Mouse (Mus musculus) intestine, embryonic 16.5 days (tissue): ENCODE measurements around the gene Pla2g16. TPM values are rescaled to one million over a fixed set of nuclear protein-coding genes. Genes with fewer than 3 reads are reported as not detected.

Experiments
- ATAC-seq: fragments of 200-750 bp; cut with Nextera tagmentation; 2 replicates; pipeline ENCODE4 v1.8.0; 2017; ENCODE audit warnings: moderate TSS enrichment, moderate library complexity
- H3K27ac ChIP-seq: fragments of 300-500 bp; sonication (generic); 2 replicates; pipeline ENCODE4 v1.5.1; 2014; ENCODE audit warnings: mild to moderate bottlenecking, low read length
- H3K27me3 ChIP-seq: fragments of 300-500 bp; sonication (generic); replicated peaks from 2 replicates; pipeline ENCODE4 v1.6.1; 2014; ENCODE audit warnings: low read length, control low read depth, mixed read lengths; ENCODE audit not compliant: control insufficient read depth, insufficient read depth
- H3K36me3 ChIP-seq: fragments of 300-500 bp; sonication (generic); 2 replicates; pipeline ENCODE4 v1.6.1; 2014; ENCODE audit warnings: low read length, control low read depth; ENCODE audit not compliant: control insufficient read depth, insufficient read depth
- H3K4me1 ChIP-seq: fragments of 300-500 bp; sonication (generic); 2 replicates; pipeline ENCODE4 v1.6.1; 2014; ENCODE audit warnings: low read length, control low read depth, mixed read lengths; ENCODE audit not compliant: control insufficient read depth, insufficient read depth
- H3K4me2 ChIP-seq: fragments of 300-500 bp; sonication (generic); 2 replicates; pipeline ENCODE4 v1.6.1; 2014; ENCODE audit warnings: low read depth, low read length, control low read depth
- H3K4me3 ChIP-seq: fragments of 300-500 bp; sonication (generic); 2 replicates; pipeline ENCODE4 v1.5.1; 2014; ENCODE audit warnings: mild to moderate bottlenecking, low read length
- H3K9ac ChIP-seq: fragments of 300-500 bp; sonication (generic); 2 replicates; pipeline ENCODE4 v1.6.1; 2014; ENCODE audit warnings: low read depth, low read length
- H3K9me3 ChIP-seq: fragments of 300-500 bp; sonication (generic); 2 replicates; pipeline ENCODE4 v1.6.1; 2016; ENCODE audit warnings: low read length, control low read depth; ENCODE audit not compliant: control insufficient read depth
- WGBS: fragments of 180-500 bp; shearing (Covaris S2); extraction: QIAGEN DNeasy Blood & Tissue Kit; methylation state at CpG from one replicate; pipeline ENCODE4 v1.1.7; 2014; 5-methylcytosine and 5-hydroxymethylcytosine counted together
- polyA plus RNA-seq: library from polyadenylated mRNA; unstranded; fragments of >200 nt; fragmentation: Nextera tagmentation; extraction: Ambion mirVana; gene quantifications from 2 replicates; pipeline ENCODE4 v1.2.1, GENCODE M21; 2015

Gene Pla2g16
- polyA plus RNA-seq, 1 experiment from 2014 or later = 7.2 TPM

DNA sequence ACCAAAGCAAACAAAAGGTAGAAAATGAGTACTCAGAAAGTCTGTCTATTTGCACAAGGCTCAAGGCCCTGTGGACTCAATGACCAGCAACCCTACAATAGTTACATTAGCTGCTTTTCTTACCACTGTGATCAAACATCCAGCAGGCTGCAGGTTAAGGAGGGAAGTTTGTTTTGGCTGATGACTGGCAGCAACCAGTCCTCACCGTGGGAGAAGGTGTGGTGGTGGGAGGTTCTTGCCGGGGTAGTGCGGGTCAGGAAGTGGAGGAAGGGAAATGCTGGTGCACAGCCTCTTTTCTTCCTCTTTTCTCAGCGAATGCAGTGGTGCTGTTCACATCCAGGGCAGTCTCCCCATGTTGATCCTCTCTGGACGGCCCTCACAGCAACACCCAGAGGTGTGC lies 23.8 kb downstream of the Pla2g16 start:
- H3K36me3 ChIP-seq = no peaks in the 10 kb centered on the region
- WGBS = 38% methylated on average over 5 of the region's 5 CpGs
- H3K27ac ChIP-seq = no peak overlapping the region
- peak; percentile 56; the same call in 1 of the 2 replicates for ATAC-seq
- no peak overlapping the region for H3K9ac ChIP-seq
- H3K4me1 ChIP-seq = no peaks in the 10 kb centered on the region
- no peak overlapping the region for H3K4me3 ChIP-seq
- no peaks in the 10 kb centered on the region for H3K9me3 ChIP-seq
- H3K27me3 ChIP-seq = no peaks in the 10 kb centered on the region
- no peak overlapping the region for H3K4me2 ChIP-seq

DNA sequence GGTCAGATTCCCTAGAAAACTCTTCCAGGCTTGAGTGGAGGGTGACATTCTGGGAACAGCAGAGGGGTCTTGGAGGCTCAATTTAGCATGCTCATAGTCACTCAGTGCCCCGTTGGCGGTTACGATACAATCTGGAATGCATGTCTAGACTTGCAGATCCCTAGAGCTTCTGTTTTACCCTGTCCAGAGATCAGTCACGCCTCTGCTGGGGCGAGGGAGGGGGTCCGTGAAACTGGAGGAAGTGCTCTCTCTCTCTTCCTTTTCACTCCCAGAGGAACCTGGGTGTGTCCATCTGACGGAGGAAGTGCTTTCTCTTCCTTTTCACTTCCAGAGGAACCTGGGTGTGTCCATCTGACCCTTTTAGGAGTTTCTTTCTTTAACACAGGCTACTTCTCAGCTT lies 25.8 kb downstream of the Pla2g16 start:
- Histone ChIP-seq H3K9me3 (peaks cover 2% of the 10 kb centered on the region; the same call in 1 of the 2 replicates), H3K27ac (no peak overlapping the region), H3K9ac (no peak overlapping the region), H3K4me3 (no peak overlapping the region), H3K4me1 (no peaks in the 10 kb centered on the region), H3K4me2 (no peak overlapping the region), H3K27me3 (no peaks in the 10 kb centered on the region), H3K36me3 (no peaks in the 10 kb centered on the region; the same call in 1 of the 2 replicates)
- no peak for ATAC-seq
- 63% methylated on average over 7 of the region's 7 CpGs for WGBS

DNA sequence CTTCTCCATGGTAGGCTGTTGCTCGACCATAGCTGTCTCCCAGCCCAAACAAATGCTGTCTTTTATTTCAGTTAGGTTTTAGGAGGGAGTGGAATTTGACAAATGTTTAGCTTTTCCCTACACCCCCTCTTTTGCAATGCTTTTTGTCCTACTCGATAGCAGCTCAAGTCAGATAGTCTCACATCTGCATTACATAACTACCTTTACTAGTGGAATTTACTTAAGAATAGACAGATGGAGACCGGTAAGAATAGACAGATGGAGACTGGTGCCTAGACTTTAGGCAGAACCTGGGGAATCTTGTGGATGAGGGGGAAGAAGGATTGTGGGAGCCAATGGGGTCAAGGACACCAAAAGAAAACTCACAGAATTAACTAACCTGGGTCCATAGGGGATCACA lies 26.3 kb downstream of the Pla2g16 start:
- H3K27ac ChIP-seq = no peak overlapping the region
- H3K4me1 ChIP-seq = no peaks in the 10 kb centered on the region
- peaks cover 4% of the 10 kb centered on the region; the same call in 1 of the 2 replicates for H3K9me3 ChIP-seq
- WGBS = 77% methylated on average over 3 of the region's 3 CpGs
- H3K36me3 ChIP-seq = no peaks in the 10 kb centered on the region; the same call in 1 of the 2 replicates
- no peak overlapping the region for H3K9ac ChIP-seq
- H3K4me2 ChIP-seq = no peak overlapping the region
- H3K27me3 ChIP-seq = no peaks in the 10 kb centered on the region
- no peak for ATAC-seq
- no peak overlapping the region for H3K4me3 ChIP-seq

DNA sequence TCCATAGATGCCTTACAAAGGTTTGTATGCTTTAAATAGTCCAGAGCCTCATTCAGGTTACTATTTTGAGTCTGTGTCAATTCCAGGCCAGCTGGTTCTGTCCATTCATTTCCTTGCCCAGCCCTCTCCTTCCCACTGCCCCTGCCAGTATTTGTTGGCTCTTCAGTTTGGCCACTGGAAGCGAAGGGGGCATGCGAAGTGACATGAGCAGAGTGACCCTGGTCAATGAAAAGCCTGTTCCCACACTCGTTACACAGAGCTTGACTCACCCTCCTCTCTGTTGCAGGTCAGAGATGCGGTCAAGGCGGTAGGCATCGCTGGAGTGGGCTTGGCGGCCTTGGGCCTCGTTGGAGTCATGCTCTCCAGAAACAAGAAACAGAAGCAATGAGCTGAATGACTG lies 28.0 kb downstream of the Pla2g16 start:
- Histone ChIP-seq H3K27me3 (no peaks in the 10 kb centered on the region), H3K27ac (no peak overlapping the region), H3K4me1 (no peaks in the 10 kb centered on the region), H3K36me3 (no peaks in the 10 kb centered on the region; the same call in 1 of the 2 replicates), H3K9ac (no peak overlapping the region), H3K4me2 (no peak overlapping the region), H3K9me3 (peaks cover 4% of the 10 kb centered on the region; the same call in 1 of the 2 replicates), H3K4me3 (no peak overlapping the region)
- ATAC-seq = no peak
- 88% methylated on average over 8 of the region's 8 CpGs for WGBS

GRCm38 (mm10) chr19:7585764-7586163 lies 28.5 kb downstream of the Pla2g16 start:
- H3K9me3 ChIP-seq = peaks cover 4% of the 10 kb centered on the region; the same call in 1 of the 2 replicates
- WGBS = 90% methylated on average over 6 of the region's 6 CpGs
- H3K4me1 ChIP-seq = no peaks in the 10 kb centered on the region
- H3K9ac ChIP-seq = no peak overlapping the region
- no peak overlapping the region for H3K4me3 ChIP-seq
- no peak for ATAC-seq
- H3K36me3 ChIP-seq = no peaks in the 10 kb centered on the region; the same call in 1 of the 2 replicates
- no peaks in the 10 kb centered on the region for H3K27me3 ChIP-seq
- no peak overlapping the region for H3K27ac ChIP-seq
- no peak overlapping the region for H3K4me2 ChIP-seq

DNA sequence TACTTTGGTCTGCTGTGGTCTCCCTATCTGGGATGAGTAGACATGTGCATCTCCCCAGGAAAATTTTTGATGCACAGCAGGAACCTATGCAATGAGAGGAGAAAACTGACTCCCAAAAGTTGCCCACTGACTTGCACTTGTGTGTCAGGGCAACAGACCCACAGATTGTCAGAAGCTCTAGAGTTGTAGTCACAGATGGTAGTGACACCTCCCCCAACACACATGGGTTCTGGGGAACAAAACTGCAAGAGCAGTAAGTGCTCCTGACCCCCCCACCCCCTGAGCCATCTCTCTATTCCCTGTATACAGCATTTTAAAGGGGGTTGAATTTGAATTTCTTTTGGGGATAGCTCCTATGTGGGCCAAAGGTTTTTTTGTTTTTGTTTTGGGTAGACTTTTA lies 33.5 kb downstream of the Pla2g16 start:
- Histone ChIP-seq H3K9ac (no peak overlapping the region), H3K4me2 (no peak overlapping the region), H3K4me3 (no peak overlapping the region), H3K27me3 (no peaks in the 10 kb centered on the region), H3K27ac (no peak overlapping the region), H3K9me3 (peaks cover 4% of the 10 kb centered on the region; the same call in 1 of the 2 replicates), H3K36me3 (no peaks in the 10 kb centered on the region; the same call in 1 of the 2 replicates), H3K4me1 (no peaks in the 10 kb centered on the region)
- no peak for ATAC-seq

DNA sequence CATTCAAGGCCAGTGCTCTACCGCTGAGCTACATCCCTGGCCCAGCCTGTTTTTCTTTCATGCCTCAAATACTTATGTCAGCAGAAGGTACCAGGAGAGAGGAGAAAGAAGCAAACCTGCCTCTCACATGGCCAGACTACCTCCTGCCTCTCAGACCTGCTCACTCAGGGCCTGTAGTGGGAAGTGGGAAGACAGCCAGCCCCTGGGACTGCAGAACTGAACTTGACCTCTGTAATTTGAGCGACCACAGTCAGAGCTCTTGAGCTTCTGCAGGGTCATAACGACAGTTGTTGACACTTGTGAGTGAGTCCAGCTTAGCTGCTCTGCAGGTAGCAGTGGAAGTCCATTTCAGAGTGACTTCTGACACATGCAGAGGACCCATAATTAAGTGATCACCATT lies 34.8 kb downstream of the Pla2g16 start:
- Histone ChIP-seq H3K27me3 (no peaks in the 10 kb centered on the region), H3K4me3 (no peak overlapping the region), H3K4me1 (no peaks in the 10 kb centered on the region), H3K36me3 (no peaks in the 10 kb centered on the region), H3K9ac (no peak overlapping the region), H3K9me3 (peaks cover 4% of the 10 kb centered on the region; the same call in 1 of the 2 replicates), H3K27ac (no peak overlapping the region), H3K4me2 (no peak overlapping the region)
- 43% methylated on average over 3 of the region's 3 CpGs for WGBS
- no peak for ATAC-seq

- ATAC-seq = no peak; the same call in 1 of the 2 replicates
- H3K9ac ChIP-seq = no peak overlapping the region
- no peaks in the 10 kb centered on the region for H3K27me3 ChIP-seq
- WGBS = 16% methylated on average over 2 of the region's 2 CpGs
- no peak overlapping the region for H3K27ac ChIP-seq
- H3K36me3 ChIP-seq = no peaks in the 10 kb centered on the region
- no peaks in the 10 kb centered on the region for H3K4me1 ChIP-seq
- H3K4me2 ChIP-seq = no peak overlapping the region
- H3K4me3 ChIP-seq = no peak overlapping the region
- H3K9me3 ChIP-seq = no peaks in the 10 kb centered on the region
Measured at GRCm38 (mm10) chr19:7595534-7595933, 38.3 kb downstream of the Pla2g16 start.

- Histone ChIP-seq H3K9me3 (no peaks in the 10 kb centered on the region), H3K27ac (no peak overlapping the region), H3K4me3 (no peak overlapping the region), H3K4me2 (no peak overlapping the region), H3K4me1 (no peaks in the 10 kb centered on the region), H3K27me3 (no peaks in the 10 kb centered on the region), H3K36me3 (no peaks in the 10 kb centered on the region), H3K9ac (no peak overlapping the region)
- 64% methylated on average over 4 of the region's 4 CpGs for WGBS
- no peak for ATAC-seq
Measured at GRCm38 (mm10) chr19:7598481-7598880, 41.2 kb downstream of the Pla2g16 start.

DNA sequence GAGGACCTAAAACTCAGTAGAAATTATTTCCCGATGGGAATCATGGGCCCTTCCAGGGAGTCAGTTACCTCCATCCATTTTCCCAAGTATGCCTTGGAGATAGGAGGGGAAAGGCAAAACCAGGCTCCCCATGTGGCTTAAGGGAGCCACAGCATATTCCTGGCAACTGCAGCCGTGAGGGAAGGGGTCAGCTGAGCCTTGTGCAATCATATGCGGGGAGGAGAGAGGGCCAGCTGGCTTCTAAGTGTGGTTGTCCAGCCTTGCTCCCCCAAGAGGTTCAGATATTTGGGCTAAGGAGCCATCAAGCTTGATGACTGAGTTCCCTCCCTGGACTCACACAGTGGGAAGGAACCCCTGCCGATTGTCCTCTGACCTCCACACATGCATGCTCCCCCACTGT lies 44.3 kb downstream of the Pla2g16 start:
- no peak overlapping the region for H3K9ac ChIP-seq
- H3K4me1 ChIP-seq = peaks cover 8% of the 10 kb centered on the region; the same call in 1 of the 2 replicates
- no peaks in the 10 kb centered on the region for H3K36me3 ChIP-seq
- no peak overlapping the region for H3K27ac ChIP-seq
- 83% methylated on average over 4 of the region's 4 CpGs for WGBS
- no peak overlapping the region for H3K4me3 ChIP-seq
- no peak overlapping the region for H3K4me2 ChIP-seq
- no peaks in the 10 kb centered on the region for H3K27me3 ChIP-seq
- H3K9me3 ChIP-seq = no peaks in the 10 kb centered on the region
- no peak for ATAC-seq
